Mouse (Mus musculus) lung, embryonic 14.5 days (tissue): ENCODE data around the gene Col25a1. TPM values are rescaled to one million over a fixed set of nuclear protein-coding genes. Genes with fewer than 3 reads are reported as not detected.

Experiments used
- ATAC-seq: fragments of 200-750 bp; cut with Nextera tagmentation; 2 replicates; pipeline ENCODE4 v1.8.0; 2017; ENCODE audit warnings: mild to moderate bottlenecking, moderate TSS enrichment, moderate library complexity; ENCODE audit not compliant: insufficient read depth
- DNase-seq: peaks from one replicate; pipeline ENCODE4 v3.0.0-alpha.2; 2015
- H3K27ac ChIP-seq: fragments of 300-500 bp; sonication (generic); 2 replicates; pipeline ENCODE4 v1.5.1; 2014; ENCODE audit warnings: low read depth, mild to moderate bottlenecking, moderate library complexity
- H3K27me3 ChIP-seq: fragments of 300-500 bp; sonication (generic); 2 replicates; pipeline ENCODE4 v1.6.1; 2014; ENCODE audit warnings: low read length, control low read depth; ENCODE audit not compliant: insufficient read depth
- H3K36me3 ChIP-seq: fragments of 300-500 bp; sonication (generic); 2 replicates; pipeline ENCODE4 v1.6.1; 2014; ENCODE audit warnings: control low read depth; ENCODE audit not compliant: insufficient read depth
- H3K4me1 ChIP-seq: fragments of 300-500 bp; sonication (generic); 2 replicates; pipeline ENCODE4 v1.6.1; 2014; ENCODE audit warnings: antibody characterized with exemption, control low read depth; ENCODE audit not compliant: insufficient read depth
- H3K4me2 ChIP-seq: fragments of 300-500 bp; sonication (generic); 2 replicates; pipeline ENCODE4 v1.6.1; 2014; ENCODE audit warnings: mild to moderate bottlenecking
- H3K4me3 ChIP-seq: fragments of 300-500 bp; sonication (generic); 2 replicates; pipeline ENCODE4 v1.5.1; 2014; ENCODE audit warnings: low read depth, low read length
- H3K9ac ChIP-seq: fragments of 300-500 bp; sonication (generic); 2 replicates; pipeline ENCODE4 v1.6.1; 2014
- H3K9me3 ChIP-seq: fragments of 300-500 bp; sonication (generic); 2 replicates; pipeline ENCODE4 v1.6.1; 2016; ENCODE audit warnings: low read depth, low read length, control low read depth
- CTCF ChIP-seq: IDR thresholded peaks from 2 replicates; pipeline ENCODE4 v1.5.1; 2016; ENCODE audit warnings: antibody characterized with exemption, low read depth
- WGBS: fragments of 180-500 bp; shearing (Covaris S2); extraction: QIAGEN DNeasy Blood & Tissue Kit; methylation state at CpG from one replicate; pipeline ENCODE4 v1.1.7; 2014; 5-methylcytosine and 5-hydroxymethylcytosine counted together
- polyA plus RNA-seq: library from polyadenylated mRNA; unstranded; fragments of >200 nt; fragmentation: Nextera tagmentation; extraction: Ambion mirVana; gene quantifications from 2 replicates; pipeline ENCODE4 v1.2.1, GENCODE M21; 2014

The Col25a1 gene
- polyA plus RNA-seq, 1 experiment from 2014 or later, result 17.0 TPM

DNA sequence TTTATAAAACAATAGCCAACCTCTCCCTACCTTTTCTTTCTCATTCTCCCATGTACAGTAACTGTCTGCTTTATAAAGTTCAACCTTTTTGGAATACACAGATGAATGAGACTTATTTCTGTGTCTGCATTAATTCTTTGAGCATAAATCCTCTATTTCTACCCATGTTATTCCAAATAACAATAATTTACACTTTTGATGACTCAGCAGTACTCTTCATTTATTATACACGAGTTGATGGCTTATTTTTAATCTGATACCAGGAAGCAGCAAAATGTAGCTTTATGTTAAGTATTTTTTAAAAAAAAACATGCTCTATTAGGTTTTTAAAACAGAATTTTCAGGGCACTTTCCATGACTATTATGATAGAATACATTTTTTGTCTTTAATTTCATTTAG is 230.6 kb downstream of the Col25a1 start:
- Histone ChIP-seq H3K36me3 (no peaks in the 10 kb centered on the region), H3K4me3 (no peak overlapping the region), H3K27me3 (no peaks in the 10 kb centered on the region), H3K9me3 (no peaks in the 10 kb centered on the region), H3K4me2 (no peak overlapping the region), H3K27ac (no peak overlapping the region), H3K9ac (no peak overlapping the region), H3K4me1 (no peaks in the 10 kb centered on the region)
- 37% methylated on average over 1 of the region's 1 CpGs for WGBS
- ATAC-seq, result no peak
- no peak for TF ChIP-seq CTCF
- no peak for DNase-seq

DNA sequence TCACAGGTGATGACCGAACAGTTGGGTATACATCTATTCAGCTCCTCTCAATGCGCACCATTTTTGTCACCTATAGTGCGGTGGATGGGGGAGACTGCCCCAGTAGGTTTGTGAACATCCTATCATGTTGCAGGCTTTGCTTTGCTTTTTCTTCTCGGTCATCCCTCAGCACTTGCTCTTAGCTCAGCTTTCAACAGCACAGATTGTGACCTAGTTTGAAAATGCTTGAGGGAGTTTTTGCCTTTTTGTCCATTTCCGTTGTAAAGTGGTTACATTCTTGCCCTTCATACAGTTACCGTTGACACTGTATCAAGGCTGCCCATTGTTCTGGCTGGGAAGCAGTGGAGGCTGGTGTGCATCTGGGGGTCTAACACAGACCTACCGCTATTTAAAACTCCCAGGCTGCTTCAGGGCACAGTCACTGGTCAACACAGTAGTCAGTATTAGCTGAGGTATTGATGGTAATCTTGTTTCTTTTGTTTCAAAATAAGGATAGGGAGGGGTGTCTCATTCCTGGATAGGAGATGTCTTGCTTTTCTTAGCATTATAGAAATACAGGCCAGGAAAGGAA is 231.6 kb downstream of the Col25a1 start:
- TF ChIP-seq CTCF, result no peak
- H3K4me3 ChIP-seq, result no peak overlapping the region

GRCm38 (mm10) chr3:130366917-130367610 is 235.8 kb downstream of the Col25a1 start:
- H3K4me2 ChIP-seq, result no peak overlapping the region
- no peaks in the 10 kb centered on the region for H3K27me3 ChIP-seq
- H3K9me3 ChIP-seq, result no peaks in the 10 kb centered on the region
- peak overlapping the region; percentile 47 for H3K27ac ChIP-seq
- 0 out of 2 replicates have a peak, but pooled peaks cover 2% of the 10 kb centered on the region for H3K4me1 ChIP-seq
- TF ChIP-seq CTCF, result no peak
- no peak overlapping the region for H3K9ac ChIP-seq
- H3K36me3 ChIP-seq, result no peaks in the 10 kb centered on the region
- ATAC-seq (peak; percentile 93), DNase-seq (peak; percentile 94)
- WGBS, result 42% methylated on average over 8 of the region's 8 CpGs
- no peak overlapping the region for H3K4me3 ChIP-seq

More for the DNA sequence above, 231.6 kb downstream of the Col25a1 start:
- ATAC-seq, result no peak
- 75% methylated on average over 7 of the region's 7 CpGs for WGBS
- no peaks in the 10 kb centered on the region for H3K4me1 ChIP-seq
- no peaks in the 10 kb centered on the region for H3K9me3 ChIP-seq
- H3K27ac ChIP-seq, result no peak overlapping the region
- no peaks in the 10 kb centered on the region for H3K36me3 ChIP-seq
- no peak for DNase-seq
- no peaks in the 10 kb centered on the region for H3K27me3 ChIP-seq
- no peak overlapping the region for H3K9ac ChIP-seq
- no peak overlapping the region for H3K4me2 ChIP-seq

- H3K27ac ChIP-seq, result no peak overlapping the region
- H3K9ac ChIP-seq, result no peak overlapping the region
- no peak for DNase-seq
- H3K36me3 ChIP-seq, result no peaks in the 10 kb centered on the region
- H3K4me3 ChIP-seq, result no peak overlapping the region
- no peaks in the 10 kb centered on the region for H3K9me3 ChIP-seq
- no peak for TF ChIP-seq CTCF
- H3K4me2 ChIP-seq, result no peak overlapping the region
- WGBS, result 89% methylated on average over 4 of the region's 4 CpGs
- no peak for ATAC-seq
- 0 out of 2 replicates have a peak, but pooled peaks cover 2% of the 10 kb centered on the region for H3K4me1 ChIP-seq
- no peaks in the 10 kb centered on the region for H3K27me3 ChIP-seq
These were observed 237.1 kb downstream of the Col25a1 start for GRCm38 (mm10) chr3:130368352-130368751.

DNA sequence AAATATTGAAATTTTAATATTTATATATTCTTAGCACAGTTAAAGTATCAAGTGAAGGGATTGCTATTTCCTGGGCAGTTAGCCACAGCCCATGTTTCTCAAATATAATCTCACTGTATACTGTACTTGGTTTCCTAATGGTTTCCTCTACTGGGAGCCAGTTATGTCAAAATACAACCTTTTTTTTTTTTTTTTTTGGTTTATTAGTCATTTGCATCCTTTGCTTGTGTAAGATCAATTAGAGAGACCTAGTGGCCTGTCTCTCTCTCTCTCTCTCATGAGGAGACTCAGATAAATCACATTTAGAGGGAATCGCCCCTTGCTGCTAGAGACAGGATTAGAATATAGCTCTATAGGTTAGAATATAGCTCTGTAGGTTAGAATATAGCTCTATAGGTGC is 237.8 kb downstream of the Col25a1 start:
- H3K27ac ChIP-seq, result no peak overlapping the region
- no peaks in the 10 kb centered on the region for H3K27me3 ChIP-seq
- no peak for TF ChIP-seq CTCF
- H3K9ac ChIP-seq, result no peak overlapping the region
- H3K4me3 ChIP-seq, result no peak overlapping the region
- 0 out of 2 replicates have a peak, but pooled peaks cover 2% of the 10 kb centered on the region for H3K4me1 ChIP-seq
- DNase-seq (peak; percentile 44), ATAC-seq (no peak)
- WGBS, result 77% methylated on average over 1 of the region's 1 CpGs
- no peak overlapping the region for H3K4me2 ChIP-seq
- H3K36me3 ChIP-seq, result no peaks in the 10 kb centered on the region
- no peaks in the 10 kb centered on the region for H3K9me3 ChIP-seq

GRCm38 (mm10) chr3:130370167-130370566 is 238.9 kb downstream of the Col25a1 start:
- no peaks in the 10 kb centered on the region for H3K36me3 ChIP-seq
- no peak overlapping the region for H3K27ac ChIP-seq
- ATAC-seq (no peak), DNase-seq (no peak)
- H3K27me3 ChIP-seq, result no peaks in the 10 kb centered on the region
- WGBS, result 60% methylated on average over 5 of the region's 5 CpGs
- H3K4me1 ChIP-seq, result 0 out of 2 replicates have a peak, but pooled peaks cover 2% of the 10 kb centered on the region
- TF ChIP-seq CTCF, result no peak
- H3K4me2 ChIP-seq, result no peak overlapping the region
- H3K9ac ChIP-seq, result no peak overlapping the region
- H3K9me3 ChIP-seq, result no peaks in the 10 kb centered on the region
- no peak overlapping the region for H3K4me3 ChIP-seq

DNA sequence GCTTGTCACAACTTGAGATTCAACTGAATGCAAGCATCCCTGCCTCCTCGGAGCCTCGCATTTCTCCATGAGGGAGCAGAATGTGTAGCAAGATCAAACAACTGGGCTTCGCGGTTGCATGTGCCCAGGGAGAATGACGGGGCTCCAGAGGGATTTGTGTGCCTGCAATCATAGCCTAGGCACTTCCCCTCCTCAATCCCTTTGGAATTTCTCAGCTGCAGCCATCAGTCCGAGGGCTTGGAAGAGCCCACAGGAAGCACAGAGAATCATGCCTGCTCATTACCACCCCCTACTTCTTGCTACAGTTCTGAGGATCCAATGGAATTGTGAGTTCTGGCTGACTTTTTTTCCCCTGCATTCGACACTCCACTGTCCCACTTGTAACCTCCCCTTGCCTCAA is 241.8 kb downstream of the Col25a1 start:
- WGBS, result 40% methylated on average over 7 of the region's 7 CpGs
- TF ChIP-seq CTCF, result no peak
- Histone ChIP-seq H3K4me1 (0 out of 2 replicates have a peak, but pooled peaks cover 2% of the 10 kb centered on the region), H3K9ac (no peak overlapping the region), H3K27ac (no peak overlapping the region), H3K36me3 (no peaks in the 10 kb centered on the region), H3K4me3 (no peak overlapping the region), H3K27me3 (no peaks in the 10 kb centered on the region), H3K4me2 (no peak overlapping the region), H3K9me3 (no peaks in the 10 kb centered on the region)
- DNase-seq (no peak), ATAC-seq (no peak)
